Mouse (Mus musculus): Measurements from ENCODE around the gene Numbl. TPM values are rescaled to one million over a fixed set of nuclear protein-coding genes. Genes with fewer than 3 reads are reported as not detected.
A peak's percentile ranks its signal among the peaks of the same experiment; 100 is the strongest.

Numbl gene
- polyA plus RNA-seq, 1 experiment = 51.7 TPM

- no peak overlapping the region for H3K27ac ChIP-seq (ENCODE audit: insufficient read depth, low read length)
- H3K4me3 ChIP-seq (ENCODE audit: insufficient read depth, low read length) = no peak overlapping the region
- TF ChIP-seq POLR2A (IDR thresholded peaks at IDR 0.05; ENCODE audit: low read depth, low read length) (no peak), CTCF (IDR thresholded peaks at IDR 0.05; ENCODE audit: borderline replicate concordance, insufficient read depth, low read length) (peak; percentile 55; the same call in 1 of the 2 replicates)
- no peaks in the 10 kb centered on the region for H3K4me1 ChIP-seq (ENCODE audit: control insufficient read depth, insufficient read depth, low read length)
These were observed 26.8 kb downstream of the Numbl start for GRCm38 (mm10) chr7:27284865-27285697.

GRCm38 (mm10) chr7:27285698-27286066 is 27.4 kb downstream of the Numbl start:
- Histone ChIP-seq H3K27ac (ENCODE audit: insufficient read depth, low read length) (no peak overlapping the region), H3K4me3 (ENCODE audit: insufficient read depth, low read length) (no peak overlapping the region), H3K4me1 (ENCODE audit: control insufficient read depth, insufficient read depth, low read length) (no peaks in the 10 kb centered on the region)
- peak; percentile 35; the same call in 1 of the 2 replicates for TF ChIP-seq CTCF (IDR thresholded peaks at IDR 0.05; ENCODE audit: borderline replicate concordance, insufficient read depth, low read length)
- TF ChIP-seq POLR2A (IDR thresholded peaks at IDR 0.05; ENCODE audit: low read depth, low read length) = no peak

- Histone ChIP-seq H3K27ac (ENCODE audit: insufficient read depth, low read length) (no peak overlapping the region), H3K4me3 (ENCODE audit: insufficient read depth, low read length) (no peak overlapping the region), H3K4me1 (ENCODE audit: control insufficient read depth, insufficient read depth, low read length) (peaks cover 6% of the 10 kb centered on the region; the same call in 1 of the 2 replicates)
- TF ChIP-seq POLR2A (IDR thresholded peaks at IDR 0.05; ENCODE audit: low read depth, low read length) (no peak), CTCF (IDR thresholded peaks at IDR 0.05; ENCODE audit: borderline replicate concordance, insufficient read depth, low read length) (no peak)
These were observed 30.5 kb downstream of the Numbl start for GRCm38 (mm10) chr7:27288732-27289131.

GRCm38 (mm10) chr7:27290555-27290954 is 32.3 kb downstream of the Numbl start:
- no peak overlapping the region for H3K4me3 ChIP-seq (ENCODE audit: insufficient read depth, low read length)
- peaks cover 6% of the 10 kb centered on the region; the same call in 1 of the 2 replicates for H3K4me1 ChIP-seq (ENCODE audit: control insufficient read depth, insufficient read depth, low read length)
- TF ChIP-seq CTCF (IDR thresholded peaks at IDR 0.05; ENCODE audit: borderline replicate concordance, insufficient read depth, low read length) (no peak), POLR2A (IDR thresholded peaks at IDR 0.05; ENCODE audit: low read depth, low read length) (no peak)
- no peak overlapping the region for H3K27ac ChIP-seq (ENCODE audit: insufficient read depth, low read length)

GRCm38 (mm10) chr7:27291795-27292466 is 33.7 kb downstream of the Numbl start:
- TF ChIP-seq CTCF (IDR thresholded peaks at IDR 0.05; ENCODE audit: borderline replicate concordance, insufficient read depth, low read length) = no peak
- no peak for TF ChIP-seq POLR2A (IDR thresholded peaks at IDR 0.05; ENCODE audit: low read depth, low read length)
- Histone ChIP-seq H3K4me3 (ENCODE audit: insufficient read depth, low read length) (no peak overlapping the region), H3K4me1 (ENCODE audit: control insufficient read depth, insufficient read depth, low read length) (peaks cover 6% of the 10 kb centered on the region; the same call in 1 of the 2 replicates), H3K27ac (ENCODE audit: insufficient read depth, low read length) (peak overlapping the region; percentile 73)

GRCm38 (mm10) chr7:27295956-27296355 is 37.7 kb downstream of the Numbl start:
- TF ChIP-seq CTCF (IDR thresholded peaks at IDR 0.05; ENCODE audit: borderline replicate concordance, insufficient read depth, low read length) (no peak), POLR2A (IDR thresholded peaks at IDR 0.05; ENCODE audit: low read depth, low read length) (no peak)
- peaks cover 6% of the 10 kb centered on the region; the same call in 1 of the 2 replicates for H3K4me1 ChIP-seq (ENCODE audit: control insufficient read depth, insufficient read depth, low read length)
- H3K27ac ChIP-seq (ENCODE audit: insufficient read depth, low read length) = no peak overlapping the region
- no peak overlapping the region for H3K4me3 ChIP-seq (ENCODE audit: insufficient read depth, low read length)

- no peak overlapping the region for H3K4me3 ChIP-seq (ENCODE audit: insufficient read depth, low read length)
- TF ChIP-seq POLR2A (IDR thresholded peaks at IDR 0.05; ENCODE audit: low read depth, low read length) = no peak
- TF ChIP-seq CTCF (IDR thresholded peaks at IDR 0.05; ENCODE audit: borderline replicate concordance, insufficient read depth, low read length) = no peak
- peaks cover 5% of the 10 kb centered on the region; the same call in 1 of the 2 replicates for H3K4me1 ChIP-seq (ENCODE audit: control insufficient read depth, insufficient read depth, low read length)
- no peak overlapping the region for H3K27ac ChIP-seq (ENCODE audit: insufficient read depth, low read length)
These were observed 38.3 kb downstream of the Numbl start for GRCm38 (mm10) chr7:27296518-27296917.

GRCm38 (mm10) chr7:27298033-27298610 is 39.9 kb downstream of the Numbl start:
- Histone ChIP-seq H3K27ac (ENCODE audit: insufficient read depth, low read length) (no peak overlapping the region), H3K4me1 (ENCODE audit: control insufficient read depth, insufficient read depth, low read length) (no peaks in the 10 kb centered on the region), H3K4me3 (ENCODE audit: insufficient read depth, low read length) (no peak overlapping the region)
- no peak for TF ChIP-seq POLR2A (IDR thresholded peaks at IDR 0.05; ENCODE audit: low read depth, low read length)
- TF ChIP-seq CTCF (IDR thresholded peaks at IDR 0.05; ENCODE audit: borderline replicate concordance, insufficient read depth, low read length) = no peak

GRCm38 (mm10) chr7:27298816-27299215 is 40.6 kb downstream of the Numbl start:
- no peaks in the 10 kb centered on the region for H3K4me1 ChIP-seq (ENCODE audit: control insufficient read depth, insufficient read depth, low read length)
- H3K27ac ChIP-seq (ENCODE audit: insufficient read depth, low read length) = no peak overlapping the region
- H3K4me3 ChIP-seq (ENCODE audit: insufficient read depth, low read length) = no peak overlapping the region
- TF ChIP-seq CTCF (IDR thresholded peaks at IDR 0.05; ENCODE audit: borderline replicate concordance, insufficient read depth, low read length) (no peak), POLR2A (IDR thresholded peaks at IDR 0.05; ENCODE audit: low read depth, low read length) (no peak)

Data from embryonic fibroblast, embryonic 13.5 days (primary cell).